Mouse (Mus musculus): ENCODE data around the gene Atxn1.

- TF ChIP-seq POLR2A (IDR thresholded peaks at IDR 0.05; ENCODE audit: insufficient read depth, low read depth, low read length) (no peak), EP300 (IDR thresholded peaks at IDR 0.05; ENCODE audit: insufficient read depth, low read depth, low read length) (no peak), CTCF (IDR thresholded peaks at IDR 0.05) (no peak)
Observed at GRCm38 (mm10) chr13:45750627-45751026, 214.2 kb downstream of the Atxn1 start.

Data from heart, adult 2 months (tissue).